Comparison of ENCODE assay signal across 8 mouse cellular contexts in the genomic region with DNA sequence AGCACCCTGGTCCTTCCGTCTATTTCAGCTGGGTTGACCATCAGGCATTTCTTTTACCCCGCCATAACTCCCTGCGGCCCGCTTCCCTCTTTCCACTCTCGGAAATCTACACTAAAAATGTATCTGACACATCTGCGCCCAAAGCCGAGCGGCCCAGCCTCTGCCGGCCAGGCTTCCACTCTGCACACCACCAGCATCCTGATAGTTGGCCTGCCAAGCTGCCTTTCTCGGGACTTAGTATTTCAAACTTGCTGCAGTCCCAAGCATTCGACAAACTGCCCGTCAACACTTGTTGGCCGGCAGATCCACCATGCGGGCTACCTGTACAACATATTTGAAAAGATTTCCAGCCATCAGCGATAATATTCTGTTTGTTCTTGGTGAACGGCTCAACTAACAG. TPM values are rescaled to one million over a fixed set of nuclear protein-coding genes. Genes with fewer than 3 reads are reported as not detected.
A peak's percentile ranks its signal among the peaks of the same experiment; 100 is the strongest.
DNase-seq lines count a peak whose midpoint lies in the region; ATAC-seq and TF ChIP-seq lines count a peak whose summit lies in the region.

No protein-coding gene starts in this region.

- TF ChIP-seq EP300 in heart, adult 2 months (IDR thresholded peaks at IDR 0.05; ENCODE audit: insufficient read depth, low read depth, low read length) = no peak

- H3K9ac ChIP-seq in heart, adult 2 months (ENCODE audit: low read depth, low read length) = peak overlapping the region; percentile 93
- peak overlapping the region; percentile 89 for H3K9ac ChIP-seq in embryonic facial prominence, embryonic 13.5 days
- H3K9ac ChIP-seq in intestine, embryonic 14.5 days (ENCODE audit: low read length) = peak overlapping the region; percentile 95
- peak overlapping the region; percentile 82 for H3K9ac ChIP-seq in midbrain, embryonic 14.5 days (replicated peaks; ENCODE audit: low read length)

- H3K27me3 ChIP-seq in heart, adult 2 months (ENCODE audit: control insufficient read depth, insufficient read depth, low read length) = no peaks in the 10 kb centered on the region
- H3K27me3 ChIP-seq in embryonic facial prominence, embryonic 13.5 days = no peaks in the 10 kb centered on the region
- no peaks in the 10 kb centered on the region for H3K27me3 ChIP-seq in intestine, embryonic 14.5 days (replicated peaks; ENCODE audit: control insufficient read depth, insufficient read depth, low read length)
- H3K27me3 ChIP-seq in midbrain, embryonic 14.5 days (ENCODE audit: control insufficient read depth, insufficient read depth, low read length) = no peaks in the 10 kb centered on the region

- H3K36me3 ChIP-seq in heart, adult 2 months (ENCODE audit: control insufficient read depth, insufficient read depth, low read length) = peaks cover 9% of the 10 kb centered on the region
- peaks cover 22% of the 10 kb centered on the region for H3K36me3 ChIP-seq in embryonic facial prominence, embryonic 13.5 days
- H3K36me3 ChIP-seq in intestine, embryonic 14.5 days (ENCODE audit: control insufficient read depth, insufficient read depth, low read length) = peaks cover 40% of the 10 kb centered on the region
- H3K36me3 ChIP-seq in midbrain, embryonic 14.5 days (ENCODE audit: control insufficient read depth, insufficient read depth, low read length) = peaks cover 21% of the 10 kb centered on the region

- ATAC-seq in embryonic facial prominence, embryonic 13.5 days (ENCODE audit: insufficient number of reproducible peaks, insufficient read depth, low FRiP score, low TSS enrichment, low read depth) = no peak
- no peak for ATAC-seq in intestine, embryonic 14.5 days (replicated peaks; ENCODE audit: low FRiP score, low TSS enrichment, low read depth)
- ATAC-seq in midbrain, embryonic 14.5 days (ENCODE audit: low FRiP score, low TSS enrichment) = peak; percentile 5

- peaks cover 10% of the 10 kb centered on the region for H3K79me2 ChIP-seq in heart, adult 2 months (replicated peaks; ENCODE audit: control insufficient read depth, insufficient read depth, low read length)

- peak overlapping the region; percentile 99 for H3K27ac ChIP-seq in heart, adult 2 months
- H3K27ac ChIP-seq in embryonic facial prominence, embryonic 13.5 days = peak overlapping the region; percentile 99
- H3K27ac ChIP-seq in intestine, embryonic 14.5 days (ENCODE audit: low read depth) = peak overlapping the region; percentile 98
- H3K27ac ChIP-seq in midbrain, embryonic 14.5 days (replicated peaks; ENCODE audit: low read depth, low read length) = peak overlapping the region; percentile 93

- H3K4me2 ChIP-seq in embryonic facial prominence, embryonic 13.5 days = peak overlapping the region; percentile 91
- peak overlapping the region; percentile 81 for H3K4me2 ChIP-seq in intestine, embryonic 14.5 days (ENCODE audit: low read length)
- H3K4me2 ChIP-seq in midbrain, embryonic 14.5 days (ENCODE audit: low read length) = peak overlapping the region; percentile 94

- no peak for DNase-seq in heart, adult 2 months
- no peak for DNase-seq in heart, adult 11 months
- DNase-seq in CD4-positive, CD25-positive, alpha-beta regulatory T cell, adult 2 months (ENCODE audit: low read depth, low spot score) = peak; percentile 55
- no peak for DNase-seq in intestine, embryonic 14.5 days (ENCODE audit: low spot score)
- DNase-seq in midbrain, embryonic 14.5 days = no peak
- no peak for DNase-seq in left cerebral cortex, adult 18-20 months (ENCODE audit: low spot score in 2 of 2)
- DNase-seq in natural killer cell, adult 2 months (ENCODE audit: low spot score in 2 of 2) = no peak

- TF ChIP-seq CTCF in heart, adult 2 months (IDR thresholded peaks at IDR 0.05) = no peak

- WGBS in heart, adult 2 months = under 1% methylated on average over 16 of the region's 16 CpGs
- WGBS in embryonic facial prominence, embryonic 13.5 days = under 1% methylated on average over 16 of the region's 16 CpGs
- under 1% methylated on average over 16 of the region's 16 CpGs for WGBS in intestine, embryonic 14.5 days
- under 1% methylated on average over 16 of the region's 16 CpGs for WGBS in midbrain, embryonic 14.5 days

- no peak for TF ChIP-seq POLR2A in heart, adult 2 months (IDR thresholded peaks at IDR 0.05; ENCODE audit: insufficient read depth, low read depth, low read length)

- intact Hi-C loops in heart, adult 2 months (cut with DNase I) = loop anchor here (1.0 to 2.0 kb wide), 2 partner anchors 10 to 30 kb away; a partner anchor contains a TSS

- peak overlapping the region; percentile 95 for H3K4me3 ChIP-seq in heart, adult 2 months
- H3K4me3 ChIP-seq in embryonic facial prominence, embryonic 13.5 days = peak overlapping the region; percentile 65
- H3K4me3 ChIP-seq in intestine, embryonic 14.5 days (ENCODE audit: low read depth, low read length) = peak overlapping the region; percentile 94
- peak overlapping the region; percentile 85 for H3K4me3 ChIP-seq in midbrain, embryonic 14.5 days (replicated peaks; ENCODE audit: low read depth, low read length)

- H3K9me3 ChIP-seq in embryonic facial prominence, embryonic 13.5 days = no peaks in the 10 kb centered on the region
- H3K9me3 ChIP-seq in intestine, embryonic 14.5 days (ENCODE audit: control insufficient read depth, low read length) = no peaks in the 10 kb centered on the region
- no peaks in the 10 kb centered on the region for H3K9me3 ChIP-seq in midbrain, embryonic 14.5 days (ENCODE audit: control insufficient read depth, low read length)

- H3K4me1 ChIP-seq in heart, adult 2 months (ENCODE audit: control insufficient read depth, insufficient read depth, low read length) = peaks cover 3% of the 10 kb centered on the region
- H3K4me1 ChIP-seq in embryonic facial prominence, embryonic 13.5 days = peaks cover 25% of the 10 kb centered on the region
- peaks cover 19% of the 10 kb centered on the region for H3K4me1 ChIP-seq in intestine, embryonic 14.5 days (replicated peaks; ENCODE audit: control insufficient read depth, insufficient read depth, low read length)
- H3K4me1 ChIP-seq in midbrain, embryonic 14.5 days (ENCODE audit: control insufficient read depth, insufficient read depth, low read length) = peaks cover 14% of the 10 kb centered on the region

RNA-seq across cellular contexts. Expression of a gene that starts 0.5 kb away (rescaled TPM):
- total RNA-seq in heart, adult 2 months (2021) = 10 to 100 TPM; 42.6 to 46.7 TPM
- 15.6 and 18.1 TPM in 2 replicates for polyA plus RNA-seq in heart, adult 2 months (2012; rRNA removed)
- 35.9 and 49.5 TPM in 2 replicates for polyA plus RNA-seq in embryonic facial prominence, embryonic 13.5 days (2015; fragmentation: Nextera tagmentation; extraction: Ambion mirVana)
- polyA plus RNA-seq in intestine, embryonic 14.5 days (2014; fragmentation: Nextera tagmentation; extraction: Ambion mirVana) = 36.1 and 43.5 TPM in 2 replicates
- 9.7 and 15.9 TPM in 2 replicates for polyA plus RNA-seq in midbrain, embryonic 14.5 days (2014; fragmentation: Nextera tagmentation; extraction: Ambion mirVana)
- total RNA-seq in left cerebral cortex, adult 18-20 months (2021) = 10 to 100 TPM; 12.6 to 13.6 TPM

RNA-seq across cellular contexts. Expression of a gene that starts 0.8 kb away (rescaled TPM):
- total RNA-seq in heart, adult 2 months (2021) = 10 to 100 TPM in 1 of 2 experiments, 1 to 10 TPM in 1; 9.2 to 10.8 TPM
- polyA plus RNA-seq in heart, adult 2 months (2012; rRNA removed) = 2.2 and 4.3 TPM in 2 replicates
- 48.3 and 50.7 TPM in 2 replicates for polyA plus RNA-seq in embryonic facial prominence, embryonic 13.5 days (2015; fragmentation: Nextera tagmentation; extraction: Ambion mirVana)
- polyA plus RNA-seq in intestine, embryonic 14.5 days (2014; fragmentation: Nextera tagmentation; extraction: Ambion mirVana) = 40.6 and 43.3 TPM in 2 replicates
- polyA plus RNA-seq in midbrain, embryonic 14.5 days (2014; fragmentation: Nextera tagmentation; extraction: Ambion mirVana) = 24.3 and 36.2 TPM in 2 replicates
- total RNA-seq in left cerebral cortex, adult 18-20 months (2021) = 10 to 100 TPM; 20.2 to 21.6 TPM

RNA-seq across cellular contexts. Expression of a gene that starts 10.4 kb away (rescaled TPM):
- 100 to 1,000 TPM; 435 to 533 TPM for total RNA-seq in heart, adult 2 months (2021)
- polyA plus RNA-seq in heart, adult 2 months (2012; rRNA removed) = 320 and 386 TPM in 2 replicates
- polyA plus RNA-seq in embryonic facial prominence, embryonic 13.5 days (2015; fragmentation: Nextera tagmentation; extraction: Ambion mirVana) = 303 and 307 TPM in 2 replicates
- polyA plus RNA-seq in intestine, embryonic 14.5 days (2014; fragmentation: Nextera tagmentation; extraction: Ambion mirVana) = 326 and 341 TPM in 2 replicates
- 271 and 339 TPM in 2 replicates for polyA plus RNA-seq in midbrain, embryonic 14.5 days (2014; fragmentation: Nextera tagmentation; extraction: Ambion mirVana)
- 100 to 1,000 TPM; 180 to 195 TPM for total RNA-seq in left cerebral cortex, adult 18-20 months (2021)

RNA-seq across cellular contexts. Expression of a gene that starts 29.2 kb away (rescaled TPM):
- 1 to 10 TPM; 6.4 to 7.2 TPM for total RNA-seq in heart, adult 2 months (2021)
- polyA plus RNA-seq in heart, adult 2 months (2012; rRNA removed) = 7.7 and 11.1 TPM in 2 replicates
- 8.2 and 11.1 TPM in 2 replicates for polyA plus RNA-seq in embryonic facial prominence, embryonic 13.5 days (2015; fragmentation: Nextera tagmentation; extraction: Ambion mirVana)
- 6.4 and 8.2 TPM in 2 replicates for polyA plus RNA-seq in intestine, embryonic 14.5 days (2014; fragmentation: Nextera tagmentation; extraction: Ambion mirVana)
- polyA plus RNA-seq in midbrain, embryonic 14.5 days (2014; fragmentation: Nextera tagmentation; extraction: Ambion mirVana) = 1.9 and 3.7 TPM in 2 replicates
- 1 to 10 TPM; 4.0 to 4.4 TPM for total RNA-seq in left cerebral cortex, adult 18-20 months (2021)
